Mouse (Mus musculus) ES-Bruce4 (cell line): ENCODE results near the gene Slc35g1. TPM values are rescaled to one million over a fixed set of nuclear protein-coding genes. Genes with fewer than 3 reads are reported as not detected.

Source experiments
- H3K27ac ChIP-seq: 2 replicates; pipeline ENCODE4 v1.5.1; 2012; ENCODE audit warnings: low read length, inconsistent platforms; ENCODE audit not compliant: insufficient read depth
- H3K27me3 ChIP-seq: 2 replicates; pipeline ENCODE4 v1.6.1; 2012; ENCODE audit warnings: mild to moderate bottlenecking, low read length, inconsistent platforms; ENCODE audit not compliant: control insufficient read depth, poor library complexity, insufficient read depth, severe bottlenecking
- H3K36me3 ChIP-seq: 2 replicates; pipeline ENCODE4 v1.6.1; 2012; ENCODE audit warnings: inconsistent platforms, mild to moderate bottlenecking, low read length, moderate library complexity; ENCODE audit not compliant: control insufficient read depth, poor library complexity, insufficient read depth, severe bottlenecking
- H3K4me1 ChIP-seq: one replicate; pipeline ENCODE4 v1.8.1; 2011; ENCODE audit warnings: low read length; ENCODE audit not compliant: control insufficient read depth, insufficient read depth
- H3K4me3 ChIP-seq: 2 replicates; pipeline ENCODE4 v1.5.1; 2011; ENCODE audit warnings: low read depth, mild to moderate bottlenecking, low read length
- H3K9ac ChIP-seq: 2 replicates; pipeline ENCODE4 v1.6.1; 2012; ENCODE audit warnings: low read depth, mild to moderate bottlenecking, inconsistent platforms; ENCODE audit not compliant: poor library complexity, severe bottlenecking
- H3K9me3 ChIP-seq: replicated peaks from 2 replicates; pipeline ENCODE4 v1.6.1; 2012; ENCODE audit warnings: mild to moderate bottlenecking, low read length, inconsistent platforms; ENCODE audit not compliant: control insufficient read depth, poor library complexity, insufficient read depth, severe bottlenecking
- CTCF ChIP-seq: IDR thresholded peaks from one replicate; pipeline ENCODE4 v1.8.1; 2011; ENCODE audit warnings: low read depth, low read length
- EP300 ChIP-seq: IDR thresholded peaks from 2 replicates; pipeline ENCODE4 v1.6.1; 2011; ENCODE audit warnings: low read depth, low read length; ENCODE audit not compliant: insufficient read depth
- POLR2A ChIP-seq: IDR thresholded peaks from one replicate; pipeline ENCODE4 v1.8.1; 2011; ENCODE audit warnings: low read length; ENCODE audit not compliant: insufficient read depth
- polyA plus RNA-seq: library from polyadenylated mRNA; stranded (reverse); fragments of >200 nt; gene quantifications from 2 replicates; pipeline ENCODE4 v1.2.4, GENCODE M21; 2011; ENCODE audit warnings: low read depth; ENCODE audit not compliant: missing spikeins, insufficient read depth, insufficient read length

Gene Slc35g1
- polyA plus RNA-seq, 1 experiment, result 20.3 TPM

- Histone ChIP-seq H3K9ac (no peak overlapping the region), H3K36me3 (no peaks in the 10 kb centered on the region), H3K9me3 (no peaks in the 10 kb centered on the region), H3K4me1 (no peaks in the 10 kb centered on the region), H3K4me3 (no peak overlapping the region), H3K27me3 (no peaks in the 10 kb centered on the region), H3K27ac (no peak overlapping the region)
- no peak for TF ChIP-seq POLR2A
- no peak for TF ChIP-seq EP300
- TF ChIP-seq CTCF, result no peak
Measured at GRCm38 (mm10) chr19:38361850-38362249, 33.9 kb upstream of the Slc35g1 start.

- Histone ChIP-seq H3K27me3 (no peaks in the 10 kb centered on the region), H3K4me3 (no peak overlapping the region), H3K9me3 (no peaks in the 10 kb centered on the region), H3K4me1 (no peaks in the 10 kb centered on the region), H3K9ac (no peak overlapping the region), H3K27ac (no peak overlapping the region), H3K36me3 (no peaks in the 10 kb centered on the region)
- TF ChIP-seq CTCF (no peak), EP300 (no peak), POLR2A (no peak)
Measured at GRCm38 (mm10) chr19:38363358-38363757, 32.4 kb upstream of the Slc35g1 start.

GRCm38 (mm10) chr19:38363879-38364659, 31.7 kb upstream of the Slc35g1 start:
- TF ChIP-seq EP300 (no peak), CTCF (no peak)
- no peak overlapping the region for H3K27ac ChIP-seq
- H3K9me3 ChIP-seq, result no peaks in the 10 kb centered on the region
- no peaks in the 10 kb centered on the region for H3K4me1 ChIP-seq
- no peaks in the 10 kb centered on the region for H3K27me3 ChIP-seq
- H3K36me3 ChIP-seq, result no peaks in the 10 kb centered on the region
- no peak overlapping the region for H3K9ac ChIP-seq
- H3K4me3 ChIP-seq, result no peak overlapping the region

- Histone ChIP-seq H3K4me1 (no peaks in the 10 kb centered on the region), H3K9me3 (no peaks in the 10 kb centered on the region), H3K27ac (no peak overlapping the region), H3K27me3 (no peaks in the 10 kb centered on the region), H3K36me3 (no peaks in the 10 kb centered on the region), H3K9ac (no peak overlapping the region), H3K4me3 (no peak overlapping the region)
- TF ChIP-seq EP300 (no peak), POLR2A (no peak), CTCF (no peak)
Measured at GRCm38 (mm10) chr19:38364939-38365614, 30.7 kb upstream of the Slc35g1 start.

- no peak overlapping the region for H3K9ac ChIP-seq
- H3K27ac ChIP-seq, result no peak overlapping the region
- H3K9me3 ChIP-seq, result no peaks in the 10 kb centered on the region; the same call in 1 of the 2 replicates
- no peaks in the 10 kb centered on the region for H3K4me1 ChIP-seq
- H3K36me3 ChIP-seq, result no peaks in the 10 kb centered on the region; the same call in 1 of the 2 replicates
- H3K27me3 ChIP-seq, result no peaks in the 10 kb centered on the region
- TF ChIP-seq POLR2A, result no peak
- no peak for TF ChIP-seq CTCF
- TF ChIP-seq EP300, result no peak
- H3K4me3 ChIP-seq, result no peak overlapping the region
Measured at GRCm38 (mm10) chr19:38372460-38373102, 23.2 kb upstream of the Slc35g1 start.

GRCm38 (mm10) chr19:38373371-38373770, 22.4 kb upstream of the Slc35g1 start:
- Histone ChIP-seq H3K27ac (no peak overlapping the region), H3K9ac (no peak overlapping the region), H3K9me3 (no peaks in the 10 kb centered on the region; the same call in 1 of the 2 replicates), H3K36me3 (no peaks in the 10 kb centered on the region; the same call in 1 of the 2 replicates), H3K27me3 (no peaks in the 10 kb centered on the region), H3K4me3 (no peak overlapping the region), H3K4me1 (no peaks in the 10 kb centered on the region)
- no peak for TF ChIP-seq EP300
- TF ChIP-seq CTCF, result no peak
- TF ChIP-seq POLR2A, result no peak
